Mouse (Mus musculus) spleen, adult 2 months (tissue): ENCODE results near the gene Zfyve1.

Experiments
- CTCF ChIP-seq: fragments of 200-500 bp; IDR thresholded peaks from 2 replicates; pipeline ENCODE4 v1.5.1; 2011; ENCODE audit warnings: mild to moderate bottlenecking, inconsistent platforms; ENCODE audit not compliant: insufficient read depth, insufficient read length, insufficient replicate concordance; ENCODE audit errors: extremely low read depth
- POLR2A ChIP-seq: fragments of 200-500 bp; IDR thresholded peaks from 2 replicates; pipeline ENCODE4 v1.6.1; 2011; ENCODE audit warnings: low read depth, low read length, inconsistent platforms

GRCm38 (mm10) chr12:83499256-83499655 lies 97.8 kb downstream of the Zfyve1 start:
- TF ChIP-seq POLR2A, result no peak
- TF ChIP-seq CTCF, result no peak
